Mouse (Mus musculus): ENCODE measurements around the gene Fam122a. TPM values are rescaled to one million over a fixed set of nuclear protein-coding genes. Genes with fewer than 3 reads are reported as not detected.

The Fam122a gene
- polyA plus RNA-seq, 1 experiment = 20.3 TPM

DNA sequence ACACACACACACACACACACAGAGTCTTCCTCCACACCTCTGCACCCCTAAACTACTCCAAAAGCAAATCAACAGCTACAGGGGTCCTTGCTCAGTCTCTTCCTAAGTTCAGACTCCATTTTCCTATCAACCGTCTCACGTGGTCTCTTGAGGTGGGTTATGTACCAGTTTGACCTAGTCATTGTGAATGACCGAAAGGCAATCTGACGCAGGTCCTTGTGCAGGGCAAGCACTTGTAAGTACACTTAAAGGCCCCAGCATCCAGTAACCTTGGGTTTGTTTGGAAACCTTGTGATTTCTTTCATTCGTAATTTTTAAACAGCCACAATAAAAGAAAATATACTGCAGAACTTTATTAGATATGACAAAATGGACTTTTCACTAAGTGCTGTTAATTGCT lies 4.6 kb downstream of the Fam122a start:
- H3K27ac ChIP-seq (ENCODE audit: insufficient read depth, low read length) = no peak overlapping the region
- no peak for DNase-seq (ENCODE audit: low read depth in 1 of 2, low spot score in 2 of 2)
- no peaks in the 10 kb centered on the region for H3K36me3 ChIP-seq (ENCODE audit: control insufficient read depth, insufficient read depth, low read length)
- H3K27me3 ChIP-seq (ENCODE audit: control insufficient read depth, insufficient read depth, low read length) = no peaks in the 10 kb centered on the region
- 97% methylated on average over 5 of the region's 5 CpGs for WGBS
- TF ChIP-seq CTCF (IDR thresholded peaks at IDR 0.05; ENCODE audit: extremely low read depth, insufficient read depth, insufficient read length, insufficient replicate concordance) (no peak), POLR2A (IDR thresholded peaks at IDR 0.05; ENCODE audit: low read depth, low read length) (no peak)
- H3K4me1 ChIP-seq (ENCODE audit: control insufficient read depth, insufficient read depth, insufficient read length) = peaks cover 2% of the 10 kb centered on the region; the same call in 1 of the 2 replicates
- no peak overlapping the region for H3K4me3 ChIP-seq (ENCODE audit: extremely low read depth, insufficient read depth, insufficient read length)

DNA sequence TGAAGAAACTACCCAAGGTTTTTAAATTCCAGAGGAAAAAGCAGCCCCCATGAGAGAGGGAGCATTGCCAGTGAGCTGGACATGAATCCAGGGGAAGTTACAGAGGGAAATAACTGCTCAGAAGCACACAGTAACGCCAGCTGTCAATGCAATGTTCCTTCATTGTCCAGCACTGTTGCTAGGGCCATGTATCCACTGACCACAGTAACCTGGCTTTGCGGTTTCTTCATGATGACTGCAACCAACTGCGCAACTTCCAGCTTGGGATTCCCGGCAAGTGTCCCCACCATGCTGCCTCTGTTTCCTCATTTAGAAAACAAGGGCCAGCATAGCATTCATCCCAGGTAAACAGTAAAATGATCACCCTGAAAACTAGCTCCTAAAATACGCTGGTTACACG lies 5.6 kb downstream of the Fam122a start:
- Histone ChIP-seq H3K36me3 (ENCODE audit: control insufficient read depth, insufficient read depth, low read length) (no peaks in the 10 kb centered on the region), H3K4me3 (ENCODE audit: extremely low read depth, insufficient read depth, insufficient read length) (no peak overlapping the region), H3K27ac (ENCODE audit: insufficient read depth, low read length) (no peak overlapping the region), H3K4me1 (ENCODE audit: control insufficient read depth, insufficient read depth, insufficient read length) (peaks cover 2% of the 10 kb centered on the region; the same call in 1 of the 2 replicates), H3K27me3 (ENCODE audit: control insufficient read depth, insufficient read depth, low read length) (no peaks in the 10 kb centered on the region)
- TF ChIP-seq POLR2A (IDR thresholded peaks at IDR 0.05; ENCODE audit: low read depth, low read length) = no peak
- TF ChIP-seq CTCF (IDR thresholded peaks at IDR 0.05; ENCODE audit: extremely low read depth, insufficient read depth, insufficient read length, insufficient replicate concordance) = no peak
- 92% methylated on average over 6 of the region's 6 CpGs for WGBS
- DNase-seq (ENCODE audit: low read depth in 1 of 2, low spot score in 2 of 2) = no peak

DNA sequence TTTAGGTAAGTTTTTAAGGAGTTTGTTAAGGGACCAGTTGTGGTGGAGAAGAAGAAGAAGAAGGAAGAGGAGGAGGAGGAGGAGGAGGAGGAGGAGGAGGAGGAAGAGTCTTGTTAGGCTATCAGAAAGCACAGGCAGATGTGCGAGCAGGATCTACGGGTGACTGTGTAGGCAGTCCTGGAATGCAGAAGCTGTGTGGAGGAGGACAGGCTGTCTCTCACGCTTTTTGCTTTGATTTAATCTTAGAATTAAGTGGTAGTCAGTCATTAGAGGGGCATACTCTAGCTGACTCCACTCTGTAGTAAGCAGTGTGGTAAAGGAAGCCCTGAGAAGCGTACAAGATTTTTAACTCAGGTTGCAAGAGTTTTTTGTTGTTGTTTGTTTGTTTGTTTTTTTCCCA lies 7.9 kb downstream of the Fam122a start:
- no peak overlapping the region for H3K4me3 ChIP-seq (ENCODE audit: extremely low read depth, insufficient read depth, insufficient read length)
- TF ChIP-seq POLR2A (IDR thresholded peaks at IDR 0.05; ENCODE audit: low read depth, low read length) (no peak), CTCF (IDR thresholded peaks at IDR 0.05; ENCODE audit: extremely low read depth, insufficient read depth, insufficient read length, insufficient replicate concordance) (no peak)
- no peaks in the 10 kb centered on the region for H3K4me1 ChIP-seq (ENCODE audit: control insufficient read depth, insufficient read depth, insufficient read length)
- 82% methylated on average over 4 of the region's 4 CpGs for WGBS
- H3K36me3 ChIP-seq (ENCODE audit: control insufficient read depth, insufficient read depth, low read length) = no peaks in the 10 kb centered on the region
- DNase-seq (ENCODE audit: low read depth in 1 of 2, low spot score in 2 of 2) = no peak
- no peaks in the 10 kb centered on the region for H3K27me3 ChIP-seq (ENCODE audit: control insufficient read depth, insufficient read depth, low read length)
- no peak overlapping the region for H3K27ac ChIP-seq (ENCODE audit: insufficient read depth, low read length)

DNA sequence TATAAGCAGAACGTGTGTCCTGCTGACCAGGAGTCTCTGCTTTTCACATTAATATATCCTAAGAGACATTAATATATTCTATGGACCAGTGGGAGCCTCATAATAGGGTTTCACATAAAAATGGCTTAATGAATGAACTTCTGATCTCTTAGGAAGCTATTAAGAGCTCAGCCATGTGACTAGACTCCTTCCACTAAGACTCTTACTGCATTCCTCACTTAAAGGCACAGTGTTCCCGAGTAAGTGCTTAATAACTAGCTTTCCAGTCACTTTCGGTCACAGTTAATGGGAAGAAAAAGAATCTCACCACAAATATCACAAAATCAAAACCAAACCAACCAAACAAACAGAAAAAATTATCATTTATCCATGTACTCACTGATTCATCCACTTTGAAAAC lies 8.5 kb downstream of the Fam122a start:
- no peak for TF ChIP-seq POLR2A (IDR thresholded peaks at IDR 0.05; ENCODE audit: low read depth, low read length)
- TF ChIP-seq CTCF (IDR thresholded peaks at IDR 0.05; ENCODE audit: extremely low read depth, insufficient read depth, insufficient read length, insufficient replicate concordance) = no peak
- H3K27ac ChIP-seq (ENCODE audit: insufficient read depth, low read length) = no peak overlapping the region
- H3K4me1 ChIP-seq (ENCODE audit: control insufficient read depth, insufficient read depth, insufficient read length) = no peaks in the 10 kb centered on the region
- no peaks in the 10 kb centered on the region for H3K36me3 ChIP-seq (ENCODE audit: control insufficient read depth, insufficient read depth, low read length)
- no peak for DNase-seq (ENCODE audit: low read depth in 1 of 2, low spot score in 2 of 2)
- no peak overlapping the region for H3K4me3 ChIP-seq (ENCODE audit: extremely low read depth, insufficient read depth, insufficient read length)
- no peaks in the 10 kb centered on the region for H3K27me3 ChIP-seq (ENCODE audit: control insufficient read depth, insufficient read depth, low read length)
- 91% methylated on average over 3 of the region's 3 CpGs for WGBS

DNA sequence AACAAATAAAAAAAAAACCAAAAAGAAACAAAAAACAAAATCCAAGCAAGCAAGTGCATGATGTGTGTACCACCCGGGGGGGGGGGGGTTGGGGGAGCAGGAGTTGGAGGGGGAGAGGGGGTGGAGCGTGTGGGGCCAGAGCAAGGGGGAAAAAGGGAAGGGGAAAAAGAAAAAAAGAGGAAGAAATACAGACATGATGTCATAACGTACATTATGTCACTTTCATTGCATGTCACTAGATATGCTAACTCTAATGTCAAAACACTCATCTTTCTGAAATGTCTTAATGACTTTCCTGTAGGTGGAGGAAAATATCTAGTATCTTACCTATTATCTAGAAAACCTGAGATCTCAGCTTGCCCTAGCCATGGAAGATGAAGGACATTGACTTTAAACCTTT lies 14.1 kb downstream of the Fam122a start:
- WGBS = 71% methylated on average over 3 of the region's 3 CpGs
- no peak for DNase-seq (ENCODE audit: low read depth in 1 of 2, low spot score in 2 of 2)
- no peak overlapping the region for H3K27ac ChIP-seq (ENCODE audit: insufficient read depth, low read length)
- no peak for TF ChIP-seq POLR2A (IDR thresholded peaks at IDR 0.05; ENCODE audit: low read depth, low read length)
- no peak for TF ChIP-seq CTCF (IDR thresholded peaks at IDR 0.05; ENCODE audit: extremely low read depth, insufficient read depth, insufficient read length, insufficient replicate concordance)
- no peaks in the 10 kb centered on the region for H3K36me3 ChIP-seq (ENCODE audit: control insufficient read depth, insufficient read depth, low read length)
- no peaks in the 10 kb centered on the region for H3K4me1 ChIP-seq (ENCODE audit: control insufficient read depth, insufficient read depth, insufficient read length)
- no peak overlapping the region for H3K4me3 ChIP-seq (ENCODE audit: extremely low read depth, insufficient read depth, insufficient read length)
- no peaks in the 10 kb centered on the region for H3K27me3 ChIP-seq (ENCODE audit: control insufficient read depth, insufficient read depth, low read length)

DNA sequence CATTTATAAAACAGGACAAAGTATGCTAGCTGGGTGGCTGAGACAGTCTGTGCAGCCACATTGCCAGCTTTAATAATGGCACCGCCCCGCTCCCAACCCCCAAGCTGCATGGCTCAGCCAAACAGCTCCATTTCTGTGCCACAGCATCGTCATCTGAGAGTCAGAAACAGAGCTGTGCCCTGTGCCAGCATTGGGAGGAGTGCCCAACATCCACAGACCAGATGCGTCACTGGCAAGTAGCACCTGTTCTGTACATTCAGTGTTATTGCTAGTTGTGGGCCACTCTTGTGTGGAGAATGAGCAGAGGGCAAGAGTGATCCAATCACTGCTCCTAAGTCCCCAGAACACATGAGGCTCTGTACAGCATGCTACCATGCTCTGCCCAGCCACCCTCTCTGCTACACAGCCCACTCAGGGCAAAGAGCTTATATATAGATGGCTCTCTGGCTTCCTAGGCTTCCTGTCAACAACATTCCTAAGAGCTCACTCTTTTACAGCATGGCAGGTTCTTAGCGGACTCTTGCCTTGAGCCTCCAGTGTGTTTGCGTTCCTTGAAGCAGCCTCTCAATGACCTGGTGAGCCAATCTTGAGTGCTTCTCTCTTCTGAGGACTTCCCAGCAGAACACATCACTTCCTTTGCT lies 20.4 kb downstream of the Fam122a start:
- DNase-seq (ENCODE audit: low read depth in 1 of 2, low spot score in 2 of 2) = no peak
- 95% methylated on average over 6 of the region's 6 CpGs for WGBS

DNA sequence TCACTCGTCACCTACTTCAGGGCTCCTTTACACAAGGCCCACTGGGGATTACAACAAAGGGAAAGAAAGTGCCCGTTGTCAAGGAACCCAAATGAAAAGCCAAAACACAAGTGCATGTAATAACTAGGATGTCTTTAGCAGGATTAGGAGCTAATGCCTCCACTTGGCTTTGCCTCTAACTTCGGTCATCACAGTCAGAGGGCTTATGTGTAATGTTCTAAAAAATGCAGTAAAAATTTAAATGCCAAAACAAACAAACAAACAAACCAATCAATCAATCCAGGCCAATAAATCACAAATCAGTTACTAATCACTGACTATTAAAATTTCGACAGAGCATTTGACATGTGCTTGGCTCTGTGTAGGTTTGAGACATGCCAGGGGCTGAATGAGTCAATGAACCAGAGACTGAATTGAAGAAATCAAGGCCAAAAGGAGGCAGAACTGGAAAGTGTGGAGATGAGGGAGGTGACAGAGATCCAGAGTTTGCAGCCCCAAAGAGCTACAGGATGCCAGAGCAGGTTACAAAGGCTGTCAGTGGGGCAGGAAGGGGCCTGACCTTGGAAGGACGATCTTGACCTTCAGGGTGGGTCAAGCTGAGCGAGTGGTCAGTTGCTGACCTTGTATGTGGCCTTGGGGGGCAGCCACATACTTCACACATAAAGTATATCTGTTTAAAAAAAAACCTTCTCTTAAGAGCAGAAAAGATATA lies 21.8 kb downstream of the Fam122a start:
- TF ChIP-seq POLR2A (IDR thresholded peaks at IDR 0.05; ENCODE audit: low read depth, low read length) (no peak), CTCF (IDR thresholded peaks at IDR 0.05; ENCODE audit: extremely low read depth, insufficient read depth, insufficient read length, insufficient replicate concordance) (no peak)
- no peaks in the 10 kb centered on the region for H3K27me3 ChIP-seq (ENCODE audit: control insufficient read depth, insufficient read depth, low read length)
- 89% methylated on average over 6 of the region's 6 CpGs for WGBS
- DNase-seq (ENCODE audit: low read depth in 1 of 2, low spot score in 2 of 2) = no peak
- no peak overlapping the region for H3K27ac ChIP-seq (ENCODE audit: insufficient read depth, low read length)
- no peak overlapping the region for H3K4me3 ChIP-seq (ENCODE audit: extremely low read depth, insufficient read depth, insufficient read length)
- no peaks in the 10 kb centered on the region for H3K36me3 ChIP-seq (ENCODE audit: control insufficient read depth, insufficient read depth, low read length)
- H3K4me1 ChIP-seq (ENCODE audit: control insufficient read depth, insufficient read depth, insufficient read length) = no peaks in the 10 kb centered on the region

More for the DNA sequence above, 20.4 kb downstream of the Fam122a start:
- Histone ChIP-seq H3K36me3 (ENCODE audit: control insufficient read depth, insufficient read depth, low read length) (no peaks in the 10 kb centered on the region), H3K4me1 (ENCODE audit: control insufficient read depth, insufficient read depth, insufficient read length) (no peaks in the 10 kb centered on the region), H3K4me3 (ENCODE audit: extremely low read depth, insufficient read depth, insufficient read length) (no peak overlapping the region), H3K27me3 (ENCODE audit: control insufficient read depth, insufficient read depth, low read length) (no peaks in the 10 kb centered on the region), H3K27ac (ENCODE audit: insufficient read depth, low read length) (no peak overlapping the region)
- TF ChIP-seq CTCF (IDR thresholded peaks at IDR 0.05; ENCODE audit: extremely low read depth, insufficient read depth, insufficient read length, insufficient replicate concordance) (no peak), POLR2A (IDR thresholded peaks at IDR 0.05; ENCODE audit: low read depth, low read length) (no peak)
